Mouse (Mus musculus): ENCODE measurements around the gene Enox1.

Gene Enox1

DNA sequence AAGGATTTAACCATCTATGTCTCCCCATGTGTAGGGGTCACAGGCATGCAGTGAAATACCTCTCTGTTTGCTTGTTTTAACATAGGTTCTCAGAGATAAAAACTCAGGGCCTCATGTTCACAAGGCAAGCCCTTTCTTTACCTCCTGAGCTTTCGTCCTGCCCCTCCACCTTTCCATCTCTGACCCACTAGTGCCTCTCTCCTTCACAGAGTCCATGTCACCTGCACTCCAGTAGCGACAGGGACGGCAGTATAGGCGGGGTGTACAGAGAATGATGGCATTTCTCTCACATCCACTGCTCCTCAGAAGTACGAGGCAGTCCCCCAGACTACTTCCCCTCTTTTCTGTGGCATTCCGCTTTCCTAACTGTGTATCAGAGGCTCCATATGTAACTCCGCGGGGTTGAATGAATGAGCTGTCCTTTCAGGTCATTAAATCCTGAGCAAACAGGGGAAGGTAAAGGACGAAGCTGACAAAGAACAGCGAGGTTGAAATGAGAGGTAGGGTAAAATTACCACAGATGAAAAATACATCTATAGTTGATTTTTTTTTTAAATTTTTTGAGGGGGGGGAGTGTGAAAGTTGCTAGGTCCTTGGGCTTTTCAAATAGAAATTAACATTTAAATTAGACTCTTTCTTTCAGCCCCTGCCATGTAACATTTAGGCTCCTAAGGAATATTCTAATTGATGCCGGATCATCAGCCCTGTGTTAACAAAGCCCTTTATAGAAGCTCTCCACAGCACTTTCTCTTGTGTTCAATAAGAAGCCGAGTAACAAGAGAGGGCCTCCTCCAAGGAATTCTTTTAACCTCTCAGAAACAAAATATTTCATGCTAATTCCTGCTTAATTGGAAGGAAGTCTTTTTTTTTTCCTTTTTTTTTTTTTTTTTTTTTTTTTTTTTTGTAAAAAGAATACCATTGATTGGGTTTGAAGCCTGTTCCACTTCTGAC, 470.3 kb downstream of the Enox1 start:
- DNase-seq (ENCODE audit: low spot score): no peak

DNA sequence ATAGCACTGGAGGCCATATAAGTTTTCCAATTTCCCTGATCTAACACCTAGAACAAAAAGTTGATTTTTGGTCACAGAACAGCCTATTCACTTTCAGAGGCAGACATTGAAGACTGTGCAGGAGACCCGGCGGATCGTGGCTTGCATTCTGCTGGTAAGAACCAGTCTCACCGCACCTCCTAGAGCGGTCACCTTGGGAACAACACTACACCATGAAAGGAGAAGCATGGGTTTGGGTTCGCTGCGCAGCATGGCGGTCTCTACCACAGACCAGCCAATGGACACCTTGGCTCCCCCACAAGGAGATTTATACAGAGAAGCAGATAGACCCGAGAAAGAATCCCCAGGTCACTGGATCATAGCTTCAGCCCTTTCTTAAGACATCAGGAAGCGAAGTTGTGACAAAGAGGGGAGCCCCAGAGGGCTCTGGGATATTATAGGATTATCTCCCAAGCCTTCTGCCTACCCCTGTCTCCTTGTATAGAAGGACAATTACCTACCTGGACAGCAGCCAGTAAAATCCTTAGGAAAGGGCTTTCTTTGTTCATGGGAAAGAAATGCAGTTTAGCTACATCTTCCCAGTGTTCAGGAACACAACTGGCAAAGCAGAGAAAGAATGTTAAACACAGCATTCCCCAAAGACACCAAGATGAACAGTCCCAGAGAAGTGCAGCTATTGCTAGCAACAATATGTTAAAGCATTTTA, 476.1 kb downstream of the Enox1 start:
- no peak for DNase-seq (ENCODE audit: low spot score)

DNA sequence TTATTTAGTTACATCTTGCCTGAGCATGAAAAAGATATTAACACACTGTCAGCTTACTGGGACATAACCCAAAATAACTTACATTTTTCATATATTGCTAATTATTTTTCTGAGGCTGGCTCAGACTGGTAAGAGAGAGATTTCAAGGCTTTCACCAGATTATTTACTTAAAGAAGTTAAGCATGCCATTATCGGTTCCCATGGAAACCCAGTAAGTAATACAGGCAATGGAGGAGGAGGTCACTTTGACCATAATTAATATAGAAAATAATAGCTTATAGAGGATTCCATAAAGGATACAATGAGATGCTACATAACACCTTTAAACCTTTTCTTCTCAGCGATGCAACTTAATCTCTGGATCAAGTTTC, 476.6 kb downstream of the Enox1 start:
- DNase-seq (ENCODE audit: low spot score): no peak

DNA sequence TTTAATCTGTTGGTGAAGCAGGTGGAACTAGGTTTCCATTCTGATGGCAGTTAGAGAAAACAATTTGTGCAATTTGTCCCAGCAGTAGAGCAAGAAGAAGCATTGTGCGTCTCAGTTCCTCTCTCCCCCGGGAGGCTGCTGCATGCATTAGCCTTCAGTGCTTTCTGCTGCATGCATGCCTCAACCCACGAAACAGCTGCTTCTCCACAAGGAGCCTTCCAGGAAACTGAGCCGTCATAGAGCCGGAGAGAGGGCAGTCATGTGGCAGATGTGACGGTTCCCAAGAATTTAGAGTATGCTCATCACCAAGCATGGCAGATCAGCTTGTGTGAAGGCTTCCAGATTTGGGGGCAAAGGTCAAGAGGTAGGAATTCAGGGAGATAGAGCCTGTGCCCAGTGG, 480.4 kb downstream of the Enox1 start:
- no peak for DNase-seq (ENCODE audit: low spot score)

DNA sequence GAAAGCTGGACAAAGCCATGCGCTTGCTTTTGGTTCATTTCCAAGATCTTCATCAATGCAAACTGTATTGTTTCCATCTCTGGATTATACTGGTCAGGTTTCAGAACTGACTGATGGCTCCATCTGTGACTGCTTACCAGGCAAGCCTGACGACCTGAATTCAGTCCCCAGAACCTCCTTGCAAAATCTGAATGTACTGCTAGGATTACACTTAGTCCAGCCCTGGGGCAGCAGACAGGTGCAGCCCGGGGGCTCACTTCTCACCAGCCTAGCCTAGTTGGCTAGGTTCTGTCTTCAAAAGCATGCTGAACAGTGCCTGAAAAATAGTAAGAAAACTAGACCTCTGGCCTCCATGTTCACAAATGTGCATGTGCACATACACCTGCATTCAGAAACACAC, 481.6 kb downstream of the Enox1 start:
- no peak for DNase-seq (ENCODE audit: low spot score)

DNA sequence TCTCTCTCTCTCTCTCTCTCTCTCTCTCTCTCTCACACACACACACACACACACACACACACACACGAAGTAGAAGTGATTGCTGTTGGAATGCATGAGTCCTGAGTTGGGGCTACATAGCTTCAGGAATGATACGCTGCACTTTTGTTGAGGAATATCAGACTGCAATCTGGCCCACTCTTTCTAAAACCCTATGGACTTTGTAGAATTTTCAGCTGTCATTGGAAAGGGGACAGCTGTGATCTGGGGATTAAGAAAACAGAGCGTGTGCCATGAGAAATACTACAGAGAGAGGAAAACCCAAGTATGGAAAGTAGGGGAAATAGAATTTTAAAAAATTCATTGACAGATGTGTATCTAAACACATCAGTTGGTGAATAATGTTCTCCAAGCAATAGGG, 482.1 kb downstream of the Enox1 start:
- no peak for DNase-seq (ENCODE audit: low spot score)

DNA sequence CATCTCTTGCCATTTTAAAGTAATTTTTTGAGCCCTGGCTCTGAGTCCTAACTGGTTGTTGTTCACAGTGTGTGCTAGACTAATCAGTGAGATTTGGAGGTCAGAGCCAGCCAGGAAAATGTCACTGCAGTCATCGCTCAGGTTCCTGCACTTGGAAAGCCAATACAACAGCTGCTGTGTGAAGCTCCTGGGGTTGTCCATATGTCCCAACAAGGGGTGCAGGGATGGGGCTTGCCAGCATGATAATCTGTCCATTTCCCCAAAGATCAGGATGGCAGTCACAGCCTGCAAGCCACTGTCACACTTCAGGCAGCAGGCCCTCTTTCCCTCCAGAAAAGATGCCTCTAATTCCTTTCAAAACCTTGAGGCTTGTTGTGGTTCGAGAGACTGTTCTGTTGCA, 483.0 kb downstream of the Enox1 start:
- DNase-seq (ENCODE audit: low spot score): no peak

DNA sequence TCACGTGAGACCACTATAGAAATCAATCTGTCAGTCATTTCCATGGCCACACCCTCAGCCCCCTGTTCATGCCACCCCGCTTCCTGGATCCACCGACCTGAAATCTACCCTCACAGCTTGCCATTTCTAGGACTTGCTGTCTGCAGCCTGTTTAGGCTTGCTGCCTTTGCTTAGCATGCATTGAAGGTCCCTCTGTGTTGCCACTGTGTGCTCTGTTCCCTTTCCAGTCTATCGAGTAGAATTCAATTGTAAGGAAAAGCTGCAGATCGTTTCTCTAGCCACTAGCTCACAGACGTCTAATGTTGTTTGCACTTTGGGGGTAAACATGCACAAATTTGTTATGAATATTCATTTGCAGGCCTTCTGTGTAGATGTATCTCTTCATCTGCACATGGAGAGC, 485.8 kb downstream of the Enox1 start:
- no peak for DNase-seq (ENCODE audit: low spot score)

DNA sequence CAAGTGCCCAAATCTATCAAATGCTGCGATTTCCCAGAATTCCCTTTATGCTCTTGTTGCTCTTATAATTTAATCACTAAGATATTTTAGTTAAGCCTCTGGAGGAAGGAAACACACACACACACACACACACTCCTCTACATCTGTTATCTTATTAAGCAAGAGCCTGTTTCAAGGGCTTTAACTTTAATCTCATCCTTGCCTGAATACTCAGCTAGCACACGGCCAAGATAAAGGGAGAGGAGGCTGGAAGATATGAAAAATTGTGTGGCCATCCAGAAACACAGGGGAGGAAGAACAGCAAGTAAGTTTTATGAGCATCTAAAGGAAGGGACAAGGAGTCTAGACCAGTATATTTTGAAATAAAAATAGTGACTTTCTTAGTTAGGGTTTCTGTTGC, 489.6 kb downstream of the Enox1 start:
- no peak for DNase-seq (ENCODE audit: low spot score)

DNA sequence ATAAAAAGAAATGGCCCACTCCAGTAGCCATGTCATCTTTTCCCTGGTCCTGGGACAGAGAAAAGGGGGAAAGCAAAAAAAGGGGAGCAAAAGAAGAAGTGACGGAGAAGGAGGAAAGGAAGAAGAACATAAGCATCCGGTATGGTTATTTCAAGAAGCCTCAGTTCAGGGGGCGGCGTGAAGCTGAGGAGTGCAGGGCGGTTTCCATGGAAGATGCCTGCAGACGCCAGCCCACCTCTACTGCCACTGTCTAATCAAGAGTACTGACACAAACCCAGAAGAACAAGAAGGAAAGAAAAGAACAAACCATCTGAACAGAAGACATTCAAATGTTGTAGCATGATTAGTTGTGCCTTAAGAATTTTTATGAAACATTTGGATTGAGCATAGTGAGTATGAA, 490.5 kb downstream of the Enox1 start:
- no peak for DNase-seq (ENCODE audit: low spot score)

DNA sequence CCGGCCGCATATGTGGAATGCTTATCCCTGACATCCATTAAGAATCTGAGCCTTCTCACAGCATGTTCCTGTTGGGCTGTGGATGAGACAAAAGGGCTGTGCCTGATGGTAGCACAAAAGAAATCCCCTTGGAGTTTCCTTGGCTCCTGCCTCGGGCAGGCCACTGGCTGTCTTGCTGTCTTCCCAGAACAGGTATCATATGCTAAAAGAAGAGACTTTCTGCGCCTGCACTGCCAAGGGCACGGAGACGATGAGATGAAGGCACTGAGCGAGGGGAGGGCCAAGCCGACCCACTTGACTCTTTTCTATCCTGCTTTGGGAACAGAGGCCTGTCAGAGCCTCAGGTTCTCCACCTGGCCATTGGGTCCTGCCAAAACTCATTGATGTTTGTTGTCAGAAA, 491.7 kb downstream of the Enox1 start:
- DNase-seq (ENCODE audit: low spot score): no peak

DNA sequence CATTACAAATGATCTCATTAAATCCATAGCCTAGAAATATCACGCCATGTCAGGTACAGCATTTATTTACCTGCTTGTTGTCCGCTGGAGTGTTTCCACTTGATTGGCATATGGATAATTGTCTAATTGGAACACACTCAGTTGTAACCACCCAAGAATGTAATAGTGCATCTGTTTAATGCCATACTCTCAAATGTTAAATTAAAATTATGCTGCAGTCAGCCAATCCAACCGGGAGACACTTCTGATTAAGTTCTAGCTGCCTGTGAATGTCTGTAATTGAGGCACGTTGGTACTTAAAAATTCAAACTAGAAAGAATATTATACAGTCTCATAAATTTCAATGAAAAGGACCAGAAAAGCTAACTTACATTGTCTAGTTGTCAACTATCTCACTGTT, 502.2 kb downstream of the Enox1 start:
- no peak for DNase-seq (ENCODE audit: low spot score)

DNA sequence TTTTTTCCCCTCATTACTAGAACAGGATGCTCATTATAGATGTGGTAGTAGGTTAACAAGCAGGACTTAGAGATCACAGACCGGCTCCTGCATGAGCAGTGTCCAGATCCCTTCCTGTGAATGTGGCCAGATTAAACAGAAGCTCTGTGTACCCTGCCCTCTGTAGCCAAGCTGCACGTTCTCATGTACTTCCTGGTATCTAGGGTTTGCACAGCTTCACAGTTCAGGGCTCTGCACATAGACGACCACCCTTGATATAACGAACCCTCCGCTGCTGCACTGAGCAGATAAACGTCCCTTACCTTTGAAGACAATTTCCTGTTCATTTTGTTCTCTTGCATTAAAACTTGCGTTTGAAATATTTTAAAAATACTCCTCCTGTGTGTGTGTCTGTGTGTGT, 505.7 kb downstream of the Enox1 start:
- DNase-seq (ENCODE audit: low spot score): no peak

DNA sequence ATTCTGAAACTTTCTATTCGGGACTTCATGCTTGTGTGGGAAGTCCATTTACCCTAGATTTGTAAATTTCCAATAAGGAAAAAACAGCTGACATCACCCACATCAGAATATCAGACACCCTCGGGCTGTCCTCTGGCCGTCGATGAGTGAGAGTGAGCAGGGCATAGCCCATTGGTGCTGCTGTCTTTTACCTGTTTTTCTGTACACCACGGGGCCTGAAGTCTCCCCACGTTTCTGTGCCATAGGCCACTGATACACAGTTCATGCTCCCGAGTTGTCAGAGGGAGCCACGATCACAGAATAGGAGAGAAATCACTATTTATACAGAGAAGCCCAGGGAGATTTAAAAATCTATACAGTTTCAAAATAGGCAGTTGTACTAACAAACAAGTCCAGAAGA, 506.4 kb downstream of the Enox1 start:
- DNase-seq (ENCODE audit: low spot score): no peak

DNA sequence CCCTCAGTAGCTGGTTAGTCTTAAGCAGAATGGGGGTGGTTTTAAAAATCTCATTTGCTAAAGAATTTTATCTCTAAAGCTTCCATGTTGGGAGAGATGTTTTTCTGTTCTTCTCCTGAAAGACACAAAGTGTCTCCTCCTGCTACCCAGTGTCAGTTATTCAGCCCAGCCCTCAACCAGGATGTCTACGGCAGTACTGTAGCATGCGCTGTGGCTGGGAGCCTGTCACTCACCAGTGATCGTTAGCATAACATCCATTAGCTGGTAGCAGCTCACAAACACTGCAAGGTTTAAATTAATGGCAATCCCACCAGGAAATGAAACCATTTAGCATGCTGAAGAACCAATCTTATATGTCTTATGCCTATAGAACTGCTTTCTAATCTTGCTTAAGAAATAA, 511.5 kb downstream of the Enox1 start:
- DNase-seq (ENCODE audit: low spot score): no peak

DNA sequence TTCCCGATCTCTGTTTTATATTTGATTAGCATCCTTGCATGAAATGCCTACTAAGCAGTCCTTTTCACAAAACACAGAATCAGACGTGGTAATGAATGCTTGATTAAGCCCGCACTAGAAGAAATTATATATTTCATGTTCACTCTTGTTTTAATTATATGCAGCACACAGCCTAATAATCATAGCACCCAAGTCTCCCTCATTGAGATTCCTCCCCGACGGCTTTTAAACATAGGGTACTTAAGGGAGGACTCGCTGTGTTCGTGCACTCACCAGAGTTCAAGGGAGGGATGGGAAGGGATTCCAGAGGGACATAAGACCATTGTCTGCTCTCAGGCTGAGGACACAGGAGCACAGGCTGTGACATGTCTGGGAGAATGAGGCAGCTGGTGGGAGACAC, 512.9 kb downstream of the Enox1 start:
- no peak for DNase-seq (ENCODE audit: low spot score)

DNA sequence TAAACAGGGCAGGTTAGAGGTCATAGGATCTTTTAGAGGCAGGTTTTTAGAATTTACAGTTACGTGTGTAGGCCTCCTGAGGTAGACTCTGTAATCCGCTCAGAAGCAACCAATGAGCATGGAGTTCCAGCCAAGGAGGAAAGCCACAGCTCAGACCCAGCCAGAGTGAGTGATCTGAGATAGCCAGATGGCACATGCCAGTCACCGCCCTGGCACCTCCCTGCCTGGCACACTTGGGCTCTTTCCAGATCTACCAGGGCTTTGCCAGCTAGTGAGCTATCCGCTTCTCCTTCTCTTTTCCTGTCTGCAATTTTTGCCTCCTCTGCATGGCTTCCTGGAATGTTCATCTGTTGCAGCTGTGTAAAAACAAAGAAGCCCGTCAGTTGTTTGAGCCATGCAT, 514.4 kb downstream of the Enox1 start:
- no peak for DNase-seq (ENCODE audit: low spot score)

DNA sequence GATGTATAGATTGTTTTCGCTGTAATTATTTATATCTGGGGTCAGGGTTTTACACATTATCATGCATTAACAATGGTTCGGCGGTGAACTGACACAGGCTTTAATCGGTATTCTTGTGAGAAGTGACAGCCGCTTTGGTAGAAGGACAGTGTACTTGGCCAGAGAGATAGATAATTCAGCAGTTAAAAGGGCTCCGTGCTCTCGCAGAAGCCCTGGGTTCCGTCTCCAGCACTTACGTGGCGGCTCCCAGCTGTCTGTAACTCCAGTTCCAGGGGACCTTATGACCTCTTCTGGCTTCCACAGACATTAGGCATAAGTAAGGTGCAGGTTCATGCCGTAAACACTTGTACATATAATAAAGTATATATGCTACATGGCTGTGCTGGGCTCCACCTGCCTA, 515.4 kb downstream of the Enox1 start:
- DNase-seq (ENCODE audit: low spot score): no peak

DNA sequence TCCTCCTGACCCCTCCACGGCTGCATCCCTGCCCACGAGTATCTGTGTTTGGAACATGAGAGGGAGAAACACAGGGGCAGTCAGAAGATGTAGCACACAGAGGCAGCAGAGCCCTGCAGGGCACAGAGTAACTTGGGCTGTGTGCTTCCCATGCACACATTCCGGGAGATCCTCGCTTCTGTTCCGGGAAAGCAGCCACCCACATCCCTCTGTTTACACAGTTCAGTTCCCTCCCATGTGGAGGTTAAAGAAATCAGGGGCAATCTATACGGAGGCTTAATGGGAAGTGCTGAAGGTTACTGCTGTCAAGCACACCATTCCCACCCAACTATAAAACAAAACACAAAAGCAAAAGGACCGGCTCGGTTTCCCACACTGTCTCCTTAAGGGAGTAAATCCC, 516.6 kb downstream of the Enox1 start:
- no peak for DNase-seq (ENCODE audit: low spot score)

DNA sequence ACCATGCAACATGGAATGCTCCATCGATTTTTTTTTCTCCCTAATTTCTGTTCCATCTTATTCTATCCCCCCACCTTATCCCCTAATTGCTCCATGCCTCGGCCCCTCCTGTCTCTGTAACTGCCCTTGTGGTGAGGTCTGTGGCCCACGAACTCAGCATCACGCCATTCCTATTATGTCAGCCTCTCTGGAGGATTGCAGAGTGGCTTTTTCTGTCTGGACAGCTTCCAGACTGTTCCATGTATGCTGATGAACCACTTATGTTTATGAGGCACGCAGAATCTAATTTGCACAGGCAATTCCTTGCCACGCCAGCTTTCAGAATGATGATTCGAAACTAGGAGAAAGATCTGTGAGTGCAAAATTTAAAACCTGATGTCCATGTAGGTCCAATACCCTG, 521.4 kb downstream of the Enox1 start:
- no peak for DNase-seq (ENCODE audit: low spot score)

DNA sequence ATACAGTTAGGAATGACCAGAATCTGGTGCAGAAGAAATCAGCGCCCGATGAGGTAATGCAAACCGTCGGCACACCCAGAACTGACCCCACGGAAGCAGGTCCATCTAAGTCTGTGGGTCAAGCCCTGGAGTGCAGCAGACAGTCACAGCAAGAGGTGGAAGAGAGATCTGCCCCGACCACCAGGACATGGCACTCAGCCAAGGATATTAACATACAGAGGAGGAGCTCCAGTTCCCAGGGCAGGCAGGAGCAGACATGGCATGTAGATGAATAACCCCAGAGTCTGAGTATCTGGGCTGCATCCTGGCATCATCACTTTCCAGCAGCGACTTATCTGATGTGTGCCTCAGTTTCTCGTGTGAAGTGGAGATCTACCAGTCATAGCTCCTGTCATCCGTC, 523.3 kb downstream of the Enox1 start:
- no peak for DNase-seq (ENCODE audit: low spot score)

DNA sequence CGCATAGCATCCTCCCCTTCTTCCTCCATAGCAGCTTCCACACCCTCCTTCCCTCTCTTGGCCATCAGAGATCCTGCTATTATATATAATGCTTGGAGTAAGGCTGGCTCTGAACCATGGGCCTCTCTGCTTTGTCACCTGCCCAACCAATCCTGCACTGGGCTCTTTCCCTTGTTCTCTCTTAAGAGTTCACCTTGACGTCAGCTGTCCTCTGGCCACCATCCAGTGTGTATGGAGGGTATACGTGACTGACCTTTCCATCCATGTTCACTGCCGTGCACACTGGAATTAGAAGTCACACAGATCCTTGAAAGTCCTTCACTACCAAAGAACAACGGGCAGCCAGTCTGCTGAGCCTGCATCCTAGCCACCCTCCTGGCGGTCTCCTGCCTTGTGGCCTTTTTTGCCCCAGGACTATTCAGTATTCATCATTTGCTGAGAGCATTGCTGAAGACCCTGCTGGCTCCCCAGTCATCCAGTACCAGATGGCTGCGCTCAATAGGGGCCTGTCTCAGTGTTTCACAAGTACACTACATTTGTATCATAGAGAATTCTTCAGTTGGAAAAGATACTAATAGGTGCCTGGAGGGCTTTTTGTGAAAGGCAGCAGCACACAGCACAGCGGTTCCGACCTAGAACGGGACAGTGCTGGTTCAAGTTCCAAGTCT, 526.5 kb downstream of the Enox1 start:
- no peak for DNase-seq (ENCODE audit: low spot score)

DNA sequence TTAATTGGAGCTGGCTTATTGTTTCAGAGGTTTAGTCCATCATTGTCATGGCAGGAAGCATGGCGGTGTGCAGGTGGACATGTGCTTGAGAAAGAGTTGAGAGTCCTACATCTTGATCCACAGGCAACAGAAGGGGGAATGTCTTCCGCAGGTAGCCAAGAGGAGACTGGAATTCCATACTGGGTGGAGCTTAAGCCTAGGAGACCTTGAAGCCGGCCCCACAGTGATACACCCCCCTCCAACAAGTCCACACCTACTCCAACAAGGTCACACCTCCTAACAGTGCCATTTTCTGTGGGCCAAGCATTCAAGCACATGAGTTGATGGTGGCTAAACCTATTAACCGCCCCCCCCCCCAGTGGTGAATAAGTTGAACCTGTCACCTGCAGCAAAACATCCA, 533.3 kb downstream of the Enox1 start:
- no peak for DNase-seq (ENCODE audit: low spot score)
